In genomic region chr19:8818301-8818798, GRCm38 (mm10) we compare ENCODE assay signal across 8 mouse cellular contexts. TPM values are rescaled to one million over a fixed set of nuclear protein-coding genes. Genes with fewer than 3 reads are reported as not detected.
DNase-seq lines count a peak whose midpoint lies in the region; ATAC-seq and TF ChIP-seq lines count a peak whose summit lies in the region.

No protein-coding gene starts in this region.

- H3K27me3 ChIP-seq in kidney, embryonic 14.5 days (ENCODE audit: control insufficient read depth, insufficient read depth, low read length), result no peaks in the 10 kb centered on the region
- no peaks in the 10 kb centered on the region for H3K27me3 ChIP-seq in MEL (ENCODE audit: control insufficient read depth in 1 of 2, insufficient read depth in 2 of 2, low read length in 2 of 2)
- H3K27me3 ChIP-seq in heart, postnatal 0 days (ENCODE audit: control insufficient read depth, insufficient read depth, low read length), result no peaks in the 10 kb centered on the region
- H3K27me3 ChIP-seq in midbrain, embryonic 11.5 days (ENCODE audit: control insufficient read depth, insufficient read depth, low read length), result no peaks in the 10 kb centered on the region

- ATAC-seq in kidney, embryonic 14.5 days (ENCODE audit: low FRiP score, low TSS enrichment), result no peak
- ATAC-seq in heart, postnatal 0 days (ENCODE audit: insufficient read depth, low read depth), result no peak
- ATAC-seq in midbrain, embryonic 11.5 days (ENCODE audit: low FRiP score), result no peak

- WGBS in kidney, embryonic 14.5 days, result 21% methylated on average over 14 of the region's 14 CpGs
- WGBS in heart, postnatal 0 days, result 16% methylated on average over 14 of the region's 14 CpGs
- WGBS in midbrain, embryonic 11.5 days, result 31% methylated on average over 14 of the region's 14 CpGs

- H3K9me3 ChIP-seq in kidney, embryonic 14.5 days (ENCODE audit: control insufficient read depth, low read length), result no peaks in the 10 kb centered on the region
- H3K9me3 ChIP-seq in MEL (replicated peaks; ENCODE audit: insufficient read depth, low read length), result no peaks in the 10 kb centered on the region
- no peaks in the 10 kb centered on the region for H3K9me3 ChIP-seq in heart, postnatal 0 days (replicated peaks; ENCODE audit: control insufficient read depth, low read length)
- no peaks in the 10 kb centered on the region for H3K9me3 ChIP-seq in midbrain, embryonic 11.5 days (ENCODE audit: control insufficient read depth, low read length)

- no peak for TF ChIP-seq CTCF in MEL (IDR thresholded peaks at IDR 0.05 in 2 of 3, conservative IDR thresholded peaks at IDR 0.05 in 1 of 3; ENCODE audit: control insufficient read depth in 1 of 3, insufficient read depth in 1 of 3, low read depth in 2 of 3, low read length in 3 of 3, poor library complexity in 1 of 3, severe bottlenecking in 1 of 3)
- TF ChIP-seq CTCF in heart, postnatal 0 days (IDR thresholded peaks at IDR 0.05; ENCODE audit: low read depth), result no peak

- peaks cover 32% of the 10 kb centered on the region for H3K4me1 ChIP-seq in kidney, embryonic 14.5 days (ENCODE audit: control insufficient read depth, insufficient read depth, low read length)
- peaks cover 5 to 11% of the 10 kb centered on the region in 2 experiments; a peak in 3 of 4 replicates for H3K4me1 ChIP-seq in MEL (ENCODE audit: control insufficient read depth in 1 of 2, insufficient read depth in 2 of 2, low read length in 2 of 2)
- peaks cover 20% of the 10 kb centered on the region for H3K4me1 ChIP-seq in heart, postnatal 0 days (ENCODE audit: control insufficient read depth, insufficient read depth)
- peaks cover 35% of the 10 kb centered on the region for H3K4me1 ChIP-seq in midbrain, embryonic 11.5 days (ENCODE audit: control insufficient read depth, insufficient read depth, low read length)

- peaks cover 42% of the 10 kb centered on the region for H3K36me3 ChIP-seq in kidney, embryonic 14.5 days (ENCODE audit: control insufficient read depth, insufficient read depth, low read length)
- peaks cover 7 to 31% of the 10 kb centered on the region in 2 experiments for H3K36me3 ChIP-seq in MEL (ENCODE audit: control insufficient read depth in 1 of 2, insufficient read depth in 2 of 2, low read length in 2 of 2)
- H3K36me3 ChIP-seq in heart, postnatal 0 days (replicated peaks; ENCODE audit: control insufficient read depth, insufficient read depth, low read length), result peaks cover 36% of the 10 kb centered on the region
- H3K36me3 ChIP-seq in midbrain, embryonic 11.5 days (ENCODE audit: control insufficient read depth, insufficient read depth, low read length), result peaks cover 7% of the 10 kb centered on the region; the same call in 1 of the 2 replicates

- H3K27ac ChIP-seq in kidney, embryonic 14.5 days (ENCODE audit: low read depth, low read length), result peak overlapping the region; percentile 96
- H3K27ac ChIP-seq in MEL (ENCODE audit: control insufficient read depth, low read depth, low read length), result peak overlapping the region; percentile 98
- peak overlapping the region; percentile 99 for H3K27ac ChIP-seq in heart, postnatal 0 days (ENCODE audit: low read depth)
- H3K27ac ChIP-seq in midbrain, embryonic 11.5 days (ENCODE audit: low read depth, low read length), result peak overlapping the region; percentile 86; the same call in 1 of the 2 replicates

- H3K79me2 ChIP-seq in MEL (ENCODE audit: control insufficient read depth, insufficient read depth, low read length, poor library complexity), result peaks cover 51% of the 10 kb centered on the region

- TF ChIP-seq POLR2A in MEL (IDR thresholded peaks at IDR 0.05; ENCODE audit: control insufficient read depth in 1 of 2, insufficient read depth in 1 of 2, low read depth in 1 of 2, low read length in 2 of 2, poor library complexity in 1 of 2), result no peak

- H3K4me2 ChIP-seq in kidney, embryonic 14.5 days (replicated peaks; ENCODE audit: low read depth, low read length), result peak overlapping the region; percentile 85
- peak overlapping the region; percentile 95 for H3K4me2 ChIP-seq in heart, postnatal 0 days (ENCODE audit: low read depth, low read length)
- H3K4me2 ChIP-seq in midbrain, embryonic 11.5 days, result peak overlapping the region; percentile 83

- H3K9ac ChIP-seq in kidney, embryonic 14.5 days (ENCODE audit: low read depth, low read length), result peak overlapping the region; percentile 73
- H3K9ac ChIP-seq in MEL (ENCODE audit: control insufficient read depth, low read depth, low read length, poor library complexity, severe bottlenecking), result peak overlapping the region; percentile 88
- peak overlapping the region; percentile 76 for H3K9ac ChIP-seq in heart, postnatal 0 days (replicated peaks; ENCODE audit: low read depth, low read length)
- H3K9ac ChIP-seq in midbrain, embryonic 11.5 days (ENCODE audit: low read length), result peak overlapping the region; percentile 63

- H3K4me3 ChIP-seq in kidney, embryonic 14.5 days (ENCODE audit: low read length), result peak overlapping the region; percentile 100
- H3K4me3 ChIP-seq in MEL (ENCODE audit: control insufficient read depth in 1 of 2, insufficient read depth in 1 of 2, low read depth in 2 of 2, low read length in 2 of 2), result peak overlapping the region; percentile 78
- H3K4me3 ChIP-seq in heart, postnatal 0 days (ENCODE audit: low read depth, low read length), result peak overlapping the region; percentile 96
- peak overlapping the region; percentile 100 for H3K4me3 ChIP-seq in midbrain, embryonic 11.5 days (ENCODE audit: low read depth, low read length)

- no peak for TF ChIP-seq EP300 in MEL (IDR thresholded peaks at IDR 0.05; ENCODE audit: low read depth in 1 of 2, low read length in 2 of 2)
- TF ChIP-seq EP300 in heart, postnatal 0 days (IDR thresholded peaks at IDR 0.05; ENCODE audit: low read depth), result no peak

- DNase-seq in kidney, adult 11 months, result no peak
- DNase-seq in MEL (ENCODE audit: low read depth, low spot score), result peak; percentile 54
- DNase-seq in heart, postnatal 0 days (ENCODE audit: low spot score), result no peak
- no peak for DNase-seq in midbrain, embryonic 11.5 days (ENCODE audit: low spot score, missing footprints)
- DNase-seq in yolk sac, embryonic 10.5 days (ENCODE audit: low spot score), result no peak
- DNase-seq in adrenal gland, postnatal 10 days, result no peak
- no peak for DNase-seq in adrenal gland, postnatal 4 days (ENCODE audit: low spot score in 2 of 2)

- TF ChIP-seq RAD21 in MEL (IDR thresholded peaks at IDR 0.05; ENCODE audit: low read depth, low read length), result no peak

RNA-seq across cellular contexts. Expression of gene Ttc9c, which starts 0.8 kb away (rescaled TPM):
- polyA plus RNA-seq in kidney, embryonic 14.5 days (2014; fragmentation: Nextera tagmentation; extraction: Ambion mirVana), result 40.0 and 61.0 TPM in 2 replicates
- 22.9 and 24.2 TPM in 2 replicates for total RNA-seq in MEL (2012; rRNA removed)
- polyA plus RNA-seq in MEL (2012; ENCODE audit: insufficient read depth in 1 of 2, insufficient read length in 2 of 2, low read depth in 1 of 2, low replicate concordance in 2 of 2, missing spikeins in 1 of 2), result 10 to 100 TPM in 1 of 2 experiments, not detected in 1; 29.8 TPM
- total RNA-seq in heart, postnatal 0 days (2014; rRNA removed; ENCODE audit: low replicate concordance), result 20.0 and 27.2 TPM in 2 replicates
- 21.1 and 21.4 TPM in 2 replicates for polyA plus RNA-seq in heart, postnatal 0 days (2015; fragmentation: Nextera tagmentation; extraction: Ambion mirVana)
- 51.7 and 59.7 TPM in 2 replicates for polyA plus RNA-seq in midbrain, embryonic 11.5 days (2014; fragmentation: Nextera tagmentation; extraction: Ambion mirVana)
- total RNA-seq in adrenal gland, postnatal 10 days (2021), result 10 to 100 TPM; 25.7 to 30.7 TPM
- 10 to 100 TPM; 32.1 to 34.3 TPM for total RNA-seq in adrenal gland, postnatal 4 days (2021)

RNA-seq across cellular contexts. Expression of gene Hnrnpul2, which starts 1.5 kb away (rescaled TPM):
- polyA plus RNA-seq in kidney, embryonic 14.5 days (2014; fragmentation: Nextera tagmentation; extraction: Ambion mirVana), result 9.3 and 10.5 TPM in 2 replicates
- 39.4 and 44.6 TPM in 2 replicates for total RNA-seq in MEL (2012; rRNA removed)
- polyA plus RNA-seq in MEL (2012; ENCODE audit: insufficient read depth in 1 of 2, insufficient read length in 2 of 2, low read depth in 1 of 2, low replicate concordance in 2 of 2, missing spikeins in 1 of 2), result 100 to 1,000 TPM; 106 to 174 TPM
- 7.1 and 12.6 TPM in 2 replicates for total RNA-seq in heart, postnatal 0 days (2014; rRNA removed; ENCODE audit: low replicate concordance)
- 2.5 and 2.6 TPM in 2 replicates for polyA plus RNA-seq in heart, postnatal 0 days (2015; fragmentation: Nextera tagmentation; extraction: Ambion mirVana)
- 6.1 and 6.2 TPM in 2 replicates for polyA plus RNA-seq in midbrain, embryonic 11.5 days (2014; fragmentation: Nextera tagmentation; extraction: Ambion mirVana)
- total RNA-seq in adrenal gland, postnatal 10 days (2021), result 10 to 100 TPM; 58.0 to 62.7 TPM
- 10 to 100 TPM; 73.5 to 83.1 TPM for total RNA-seq in adrenal gland, postnatal 4 days (2021)

RNA-seq across cellular contexts. Expression of gene AC129217.1, which starts 11.2 kb away (rescaled TPM):
- polyA plus RNA-seq in kidney, embryonic 14.5 days (2014; fragmentation: Nextera tagmentation; extraction: Ambion mirVana), result not detected in 2 replicates
- total RNA-seq in MEL (2012; rRNA removed), result 0.23 TPM in 1 of 2 replicates, not detected in the other
- polyA plus RNA-seq in MEL (2012; ENCODE audit: insufficient read depth in 1 of 2, insufficient read length in 2 of 2, low read depth in 1 of 2, low replicate concordance in 2 of 2, missing spikeins in 1 of 2), result 10 to 100 TPM in 1 of 2 experiments, not detected in 1; 53.4 TPM
- 7.0 TPM in 1 of 2 replicates, not detected in the other for total RNA-seq in heart, postnatal 0 days (2014; rRNA removed; ENCODE audit: low replicate concordance)
- not detected in 2 replicates for polyA plus RNA-seq in heart, postnatal 0 days (2015; fragmentation: Nextera tagmentation; extraction: Ambion mirVana)
- polyA plus RNA-seq in midbrain, embryonic 11.5 days (2014; fragmentation: Nextera tagmentation; extraction: Ambion mirVana), result not detected in 2 replicates
- total RNA-seq in adrenal gland, postnatal 10 days (2021), result not detected
- not detected for total RNA-seq in adrenal gland, postnatal 4 days (2021)

RNA-seq across cellular contexts. Expression of gene Zbtb3, which starts 16.0 kb away (rescaled TPM):
- polyA plus RNA-seq in kidney, embryonic 14.5 days (2014; fragmentation: Nextera tagmentation; extraction: Ambion mirVana), result 4.0 and 5.1 TPM in 2 replicates
- total RNA-seq in MEL (2012; rRNA removed), result 2.6 and 2.9 TPM in 2 replicates
- 1 to 10 TPM in 1 of 2 experiments, not detected in 1; 2.4 TPM for polyA plus RNA-seq in MEL (2012; ENCODE audit: insufficient read depth in 1 of 2, insufficient read length in 2 of 2, low read depth in 1 of 2, low replicate concordance in 2 of 2, missing spikeins in 1 of 2)
- total RNA-seq in heart, postnatal 0 days (2014; rRNA removed; ENCODE audit: low replicate concordance), result 1.5 and 1.6 TPM in 2 replicates
- 2.7 and 3.1 TPM in 2 replicates for polyA plus RNA-seq in heart, postnatal 0 days (2015; fragmentation: Nextera tagmentation; extraction: Ambion mirVana)
- 6.1 and 6.5 TPM in 2 replicates for polyA plus RNA-seq in midbrain, embryonic 11.5 days (2014; fragmentation: Nextera tagmentation; extraction: Ambion mirVana)
- total RNA-seq in adrenal gland, postnatal 10 days (2021), result 1 to 10 TPM; 2.0 to 2.3 TPM
- total RNA-seq in adrenal gland, postnatal 4 days (2021), result 1 to 10 TPM; 2.0 to 2.4 TPM

RNA-seq across cellular contexts. Expression of gene Bscl2, which starts 18.9 kb away (rescaled TPM):
- polyA plus RNA-seq in kidney, embryonic 14.5 days (2014; fragmentation: Nextera tagmentation; extraction: Ambion mirVana), result 40.2 and 42.2 TPM in 2 replicates
- 26.0 and 29.5 TPM in 2 replicates for total RNA-seq in MEL (2012; rRNA removed)
- polyA plus RNA-seq in MEL (2012; ENCODE audit: insufficient read depth in 1 of 2, insufficient read length in 2 of 2, low read depth in 1 of 2, low replicate concordance in 2 of 2, missing spikeins in 1 of 2), result 10 to 100 TPM in 1 of 2 experiments, not detected in 1; 51.3 TPM
- total RNA-seq in heart, postnatal 0 days (2014; rRNA removed; ENCODE audit: low replicate concordance), result 34.7 and 54.2 TPM in 2 replicates
- polyA plus RNA-seq in heart, postnatal 0 days (2015; fragmentation: Nextera tagmentation; extraction: Ambion mirVana), result 32.1 and 33.3 TPM in 2 replicates
- polyA plus RNA-seq in midbrain, embryonic 11.5 days (2014; fragmentation: Nextera tagmentation; extraction: Ambion mirVana), result 50.6 and 52.7 TPM in 2 replicates
- 100 to 1,000 TPM; 157 to 160 TPM for total RNA-seq in adrenal gland, postnatal 10 days (2021)
- 100 to 1,000 TPM in 1 of 2 experiments, 10 to 100 TPM in 1; 91.5 to 102 TPM for total RNA-seq in adrenal gland, postnatal 4 days (2021)
